ENCODE assay signal across 9 mouse cellular contexts in genomic region chr17:66485742-66486141, GRCm38 (mm10). TPM values are rescaled to one million over a fixed set of nuclear protein-coding genes. Genes with fewer than 3 reads are reported as not detected.
A peak's percentile ranks its signal among the peaks of the same experiment; 100 is the strongest.
DNase-seq lines count a peak whose midpoint lies in the region; ATAC-seq lines count a peak whose summit lies in the region.
"Had no signal": no experiment of that assay in that cellular context is flagged by ENCODE, and none has a peak within 500 bp of the region (broad histone marks: within the 10 kb centered on the region; RNA-seq: fewer than 3 reads in every experiment).

No protein-coding gene starts in this region.

- no peaks in the 10 kb centered on the region for H3K9me3 ChIP-seq in hindbrain, embryonic 16.5 days (ENCODE audit: control insufficient read depth, low read length)
- no peaks in the 10 kb centered on the region for H3K9me3 ChIP-seq in megakaryocyte, embryonic 14.5 days
- H3K9me3 ChIP-seq: neural tube, embryonic 13.5 days had no signal

- peak; percentile 75 for DNase-seq in WW6 (ENCODE audit: low read depth, low spot score)
- peak; percentile 85 for DNase-seq in cerebellum, adult 9-11 months
- peak; percentile 71 for DNase-seq in forelimb bud, embryonic 11.5 days (ENCODE audit: low read depth, low spot score)
- DNase-seq in left cerebral cortex, adult 11 months (ENCODE audit: low spot score): peak; percentile 53
- DNase-seq in right cerebral cortex, postnatal 10 days (ENCODE audit: low spot score in 2 of 2): peak; percentile 77 to 85
- peak; percentile 30 for DNase-seq in yolk sac, embryonic 10.5 days (ENCODE audit: low spot score)

- H3K27ac ChIP-seq in hindbrain, embryonic 16.5 days (ENCODE audit: low read depth, low read length): no peak overlapping the region
- H3K27ac ChIP-seq: neural tube, embryonic 13.5 days had no signal

- H3K4me1 ChIP-seq in hindbrain, embryonic 16.5 days (ENCODE audit: control insufficient read depth, insufficient read depth, low read depth, low read length): peaks cover 3% of the 10 kb centered on the region
- H3K4me1 ChIP-seq in megakaryocyte, embryonic 14.5 days: peaks cover 15% of the 10 kb centered on the region

- H3K4me2 ChIP-seq in hindbrain, embryonic 16.5 days (ENCODE audit: low read length): 0 out of 2 replicates have a peak overlapping the region, but pooled peaks have one; percentile 17
- H3K4me2 ChIP-seq: neural tube, embryonic 13.5 days had no signal

- no peak overlapping the region for H3K9ac ChIP-seq in hindbrain, embryonic 16.5 days (ENCODE audit: low read depth, low read length)
- H3K9ac ChIP-seq: neural tube, embryonic 13.5 days had no signal

- ATAC-seq in hindbrain, embryonic 16.5 days: 0 out of 2 replicates have a peak, but pooled peaks have one; percentile 28

- no peak overlapping the region for H3K4me3 ChIP-seq in hindbrain, embryonic 16.5 days (ENCODE audit: low read length)
- peak overlapping the region; percentile 4 for H3K4me3 ChIP-seq in megakaryocyte, embryonic 14.5 days (replicated peaks)
- H3K4me3 ChIP-seq: neural tube, embryonic 13.5 days had no signal

- H3K36me3 ChIP-seq in hindbrain, embryonic 16.5 days (ENCODE audit: control insufficient read depth, insufficient read depth, low read length): no peaks in the 10 kb centered on the region
- H3K36me3 ChIP-seq in megakaryocyte, embryonic 14.5 days (replicated peaks; ENCODE audit: low read length): no peaks in the 10 kb centered on the region
- H3K36me3 ChIP-seq: neural tube, embryonic 13.5 days had no signal

- no peaks in the 10 kb centered on the region for H3K27me3 ChIP-seq in hindbrain, embryonic 16.5 days (replicated peaks; ENCODE audit: control insufficient read depth, insufficient read depth, low read length)
- peaks cover 13% of the 10 kb centered on the region for H3K27me3 ChIP-seq in megakaryocyte, embryonic 14.5 days (replicated peaks)
- H3K27me3 ChIP-seq: neural tube, embryonic 13.5 days had no signal

- 8% methylated on average over 11 of the region's 11 CpGs for WGBS in hindbrain, embryonic 16.5 days

RNA-seq across cellular contexts. Expression of gene Rab12, which starts 33.8 kb away (rescaled TPM):
- 23.8 and 69.7 TPM in 2 replicates for polyA plus RNA-seq in hindbrain, embryonic 16.5 days (2015; fragmentation: Nextera tagmentation; extraction: Ambion mirVana)
- 9.9 and 28.2 TPM in 2 replicates for polyA plus RNA-seq in megakaryocyte, embryonic 14.5 days (2012; ENCODE audit: insufficient read depth, low replicate concordance)

RNA-seq across cellular contexts. Expression of gene Mtcl1, which starts 36.2 kb away (rescaled TPM):
- 28.0 and 33.2 TPM in 2 replicates for polyA plus RNA-seq in hindbrain, embryonic 16.5 days (2015; fragmentation: Nextera tagmentation; extraction: Ambion mirVana)
- polyA plus RNA-seq in megakaryocyte, embryonic 14.5 days (2012; ENCODE audit: insufficient read depth, low replicate concordance): not detected in 2 replicates

Comparison
In these comparisons a context has a peak if more than half of its experiments do, and no peak if none do; other contexts are left out.
1. DNase-seq: peak in every context shown above with its lines; median percentile 85 in cerebellum, adult 9-11 months; 81 in right cerebral cortex, postnatal 10 days; 75 in WW6; 71 in forelimb bud, embryonic 11.5 days; 53 in left cerebral cortex, adult 11 months; 30 in yolk sac, embryonic 10.5 days.
2. RNA of gene Mtcl1, which starts 36.2 kb away (polyA plus RNA-seq): 28.0 to 33.2 TPM in hindbrain, embryonic 16.5 days; not detected in megakaryocyte, embryonic 14.5 days; every median in the first group is over 10 times any median in the second.